9 mouse cellular contexts compared by ENCODE assay signal in the genomic region with DNA sequence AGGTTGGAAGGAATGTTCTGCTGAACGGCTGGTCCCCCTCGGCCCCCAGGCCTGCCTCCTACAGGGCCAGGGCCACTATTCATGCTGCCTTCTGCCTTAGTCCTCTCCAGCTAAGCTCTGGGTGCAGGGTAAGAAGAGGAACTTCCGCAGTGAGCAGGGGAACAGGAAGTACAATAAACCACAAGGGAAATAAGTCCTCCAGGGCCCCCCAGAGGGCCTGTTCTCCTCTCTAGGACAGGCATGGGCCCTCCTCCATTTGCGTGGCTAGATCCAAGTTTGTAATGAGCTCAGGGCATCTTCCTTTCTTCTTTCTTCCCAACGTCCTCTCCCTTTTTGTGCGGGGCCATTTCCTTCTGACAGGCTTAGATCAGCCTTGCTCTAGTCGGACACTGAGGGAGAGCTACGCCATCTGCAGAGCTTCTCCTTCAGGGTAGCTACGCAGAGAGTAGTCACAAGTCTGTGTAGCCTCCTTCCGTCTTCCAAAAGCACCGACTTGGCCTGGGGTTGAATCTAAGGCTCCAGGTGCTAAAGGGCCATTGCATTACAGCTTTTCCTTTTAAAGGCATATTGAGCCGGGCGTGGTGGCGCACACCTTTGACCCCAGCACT. TPM values are rescaled to one million over a fixed set of nuclear protein-coding genes. Genes with fewer than 3 reads are reported as not detected.
DNase-seq lines count a peak whose midpoint lies in the region; ATAC-seq and TF ChIP-seq lines count a peak whose summit lies in the region.
"Had no signal": no experiment of that assay in that cellular context is flagged by ENCODE, and none has a peak within 500 bp of the region (broad histone marks: within the 10 kb centered on the region; RNA-seq: fewer than 3 reads in every experiment).

Was (minus strand) TSS at position 153 of the 608 bp plus-strand sequence.

- H3K4me1 ChIP-seq in ES-E14 (ENCODE audit: control insufficient read depth in 2 of 2, insufficient read depth in 2 of 2, low read length in 2 of 2, poor library complexity in 1 of 2): peaks cover 0 to 2% of the 10 kb centered on the region in 2 experiments; a peak in 1 of 4 replicates

- H3K36me3 ChIP-seq in ES-E14 (ENCODE audit: control insufficient read depth, insufficient read depth, low read length, poor library complexity, severe bottlenecking): no peaks in the 10 kb centered on the region

- no peaks in the 10 kb centered on the region for H3K9me3 ChIP-seq in ES-E14 (ENCODE audit: control insufficient read depth, insufficient read depth, low read depth, low read length)

- H3K9ac ChIP-seq in ES-E14 (ENCODE audit: insufficient read depth, low read depth, low read length, poor library complexity, severe bottlenecking): peak within 1 kb of the TSS; percentile 38; the same call in 1 of the 2 replicates

- no peak within 1 kb of the TSS for H3K27ac ChIP-seq in ES-E14 (ENCODE audit: insufficient read depth, low read depth, low read length, poor library complexity, severe bottlenecking)
- H3K27ac ChIP-seq: layer of hippocampus, adult 2 months had no signal

- peak; percentile 98 for ATAC-seq in inflammation-experienced regulatory T-cells, adult 6 months
- ATAC-seq in frontal cortex, adult (ENCODE audit: low TSS enrichment): no peak

- peak; percentile 80 for DNase-seq in A20 (ENCODE audit: low read depth, low spot score)
- no peak for DNase-seq in ES-E14 (ENCODE audit: low read depth, low spot score)
- DNase-seq in naive thymus-derived CD4-positive, alpha-beta T cell, adult 2 months (ENCODE audit: low read depth): peak; percentile 74
- no peak for DNase-seq in layer of hippocampus, adult 11-12 months (ENCODE audit: low spot score)
- no peak for DNase-seq in right cerebral cortex, postnatal 36 days (ENCODE audit: low spot score in 2 of 2)
- no peak for DNase-seq in layer of hippocampus, adult 18-20 months (ENCODE audit: low spot score in 2 of 2)

- no peak within 1 kb of the TSS for H3K4me3 ChIP-seq in ES-E14 (ENCODE audit: insufficient read depth in 1 of 2, low read depth in 1 of 2, low read length in 2 of 2, poor library complexity in 1 of 2, severe bottlenecking in 1 of 2)
- H3K4me3 ChIP-seq: layer of hippocampus, adult 2 months had no signal

- in situ Hi-C loops in ES-E14 (cut with MboI; ENCODE audit: low sequenced_read_pairs in 2 of 2, unreplicated experiment in 2 of 2): no loop called here

TF ChIP-seq in ES-E14, 5 proteins besides CTCF, POLR2A, EP300 and RAD21:
- no peak for TF ChIP-seq ZC3H11A (IDR thresholded peaks at IDR 0.05; ENCODE audit: borderline replicate concordance, low read depth, low read length)
- TF ChIP-seq ZNF384 (IDR thresholded peaks at IDR 0.05; ENCODE audit: low read depth, low read length): no peak
- no peak for TF ChIP-seq CHD2 (IDR thresholded peaks at IDR 0.05; ENCODE audit: low read depth, low read length)
- no peak for TF ChIP-seq MAFK (IDR thresholded peaks at IDR 0.05; ENCODE audit: insufficient read depth, low read depth, low read length)
- no peak for TF ChIP-seq HCFC1 (IDR thresholded peaks at IDR 0.05; ENCODE audit: borderline replicate concordance, insufficient read depth, low read length)

RNA-seq across cellular contexts. Expression of gene Was, which starts in this region (rescaled TPM):
- total RNA-seq in ES-E14 (2012; rRNA removed): 2.0 and 3.5 TPM in 2 replicates
- polyA plus RNA-seq in inflammation-experienced regulatory T-cells, adult 6 months (2017; shearing (Covaris generic)): 10 to 100 TPM; 18.3 to 24.3 (median 22.3) TPM
- 1 to 10 TPM; 1.4 to 1.6 TPM for total RNA-seq in layer of hippocampus, adult 18-20 months (2021)

Comparison
In these comparisons a context has a peak if more than half of its experiments do, and no peak if none do; other contexts are left out.
1. DNase-seq: peak in A20 (single experiment) and naive thymus-derived CD4-positive, alpha-beta T cell, adult 2 months (single experiment); none in ES-E14 (single experiment), layer of hippocampus, adult 11-12 months (single experiment), right cerebral cortex, postnatal 36 days (0 of 2) and layer of hippocampus, adult 18-20 months (0 of 2).